Mouse (Mus musculus): ENCODE results near the gene Adipor2. TPM values are rescaled to one million over a fixed set of nuclear protein-coding genes. Genes with fewer than 3 reads are reported as not detected.
"Not testable (repeated sequence)": the region's sequence is repeated elsewhere in the genome, so short reads cannot be mapped to it uniquely, and the experiment has no call there.

Adipor2 gene
- polyA plus RNA-seq, 2 experiments from 2014 or later = 10.1 to 11.5 TPM

DNA sequence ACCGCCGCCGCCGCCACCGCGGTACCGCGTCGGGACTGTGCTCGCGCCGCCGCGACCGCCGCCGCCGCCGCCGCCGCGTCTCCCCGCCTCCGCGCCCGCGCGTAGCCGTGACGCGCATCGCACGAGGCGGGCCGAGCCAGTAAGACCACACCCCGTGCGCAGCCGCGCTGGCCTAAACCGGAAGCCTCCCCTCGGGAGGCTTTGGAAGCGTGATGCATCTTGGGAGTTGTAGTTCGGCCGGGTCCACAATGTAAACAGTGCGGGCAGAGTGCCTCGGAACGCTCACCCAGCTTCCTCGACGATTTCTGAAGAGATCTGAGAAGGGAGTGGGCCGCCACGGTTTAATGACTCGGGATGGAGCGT, 28.9 kb downstream of the Adipor2 start:
- peak; percentile 94 for ATAC-seq

DNA sequence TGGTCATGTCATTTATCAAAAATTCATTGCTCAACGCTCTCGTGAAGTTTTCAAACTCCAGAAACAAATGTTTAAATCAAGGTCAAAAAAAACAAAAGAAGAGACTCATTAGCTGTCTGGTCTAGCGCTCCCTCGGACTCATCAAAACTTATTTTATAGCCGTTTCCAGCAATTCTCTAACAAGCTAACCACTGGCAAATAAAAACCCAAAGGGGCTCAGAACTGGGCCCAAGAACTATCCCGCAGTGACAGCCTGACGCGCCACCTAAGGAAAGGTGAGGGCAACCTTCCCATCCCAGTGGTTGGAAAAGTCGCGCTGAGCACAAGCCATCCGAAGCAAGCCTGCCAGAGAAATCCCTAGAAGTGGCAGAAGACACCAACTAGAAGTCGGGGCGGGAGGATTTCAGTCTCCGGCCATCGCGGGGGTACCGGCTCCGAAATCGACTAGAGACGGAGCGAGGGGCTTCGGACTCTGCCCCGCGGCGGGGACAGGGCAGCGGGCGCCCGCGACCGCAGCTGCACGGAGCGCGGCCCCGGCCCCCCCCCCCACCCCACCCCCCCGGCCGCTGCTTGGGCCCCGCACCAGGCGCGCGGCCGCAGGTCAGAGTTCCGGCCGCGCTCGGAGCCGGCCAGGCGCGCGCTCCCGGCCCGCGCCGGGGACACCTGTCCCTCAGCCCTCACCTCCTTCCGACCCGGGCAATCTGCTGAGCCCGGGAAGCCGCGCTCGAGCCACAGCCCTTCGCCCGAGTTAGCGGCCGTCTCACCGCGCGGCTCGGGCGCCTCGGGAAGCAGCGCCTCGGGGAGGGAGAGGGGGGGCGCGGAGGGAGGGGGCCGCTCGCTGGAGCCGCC, 29.5 kb downstream of the Adipor2 start:
- ATAC-seq = peak; percentile 3

DNA sequence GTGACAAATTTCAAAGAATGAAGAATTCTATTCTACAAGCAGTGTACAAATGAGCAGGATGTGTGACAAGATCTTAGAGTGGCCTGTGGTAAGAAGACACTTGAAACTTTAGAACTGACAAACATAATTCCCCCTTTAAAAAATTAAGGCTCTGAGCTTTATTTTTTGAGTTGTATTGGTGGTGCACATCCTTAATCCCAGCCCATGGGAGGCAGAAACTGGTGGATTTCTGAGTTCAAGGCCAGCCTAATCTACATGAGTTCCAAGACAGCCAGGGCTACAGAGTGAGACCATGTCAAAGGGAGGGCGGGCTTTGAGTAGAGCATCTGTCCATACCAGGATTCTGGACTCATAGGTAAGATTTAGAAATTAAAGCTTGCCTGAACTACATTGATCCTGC, 30.7 kb downstream of the Adipor2 start:
- peak; percentile 13 for ATAC-seq

DNA sequence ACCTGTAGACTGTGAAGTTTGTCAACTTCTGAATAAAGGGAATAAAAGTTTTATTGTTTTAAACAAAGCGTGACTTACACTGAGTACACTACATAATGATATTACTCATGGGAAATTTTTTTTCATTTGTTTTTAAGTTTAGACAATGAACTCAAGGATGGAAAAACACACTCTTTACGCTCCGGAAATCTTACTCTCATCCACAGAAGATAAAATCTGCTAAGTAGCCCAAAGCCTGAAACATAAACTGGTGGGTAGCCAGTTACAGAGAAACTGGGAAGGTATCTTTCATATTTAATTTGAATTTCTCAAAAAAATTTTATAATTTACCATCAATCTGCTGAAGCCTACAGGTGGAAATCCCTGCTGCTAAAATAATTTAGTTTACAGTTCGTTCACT, 31.1 kb downstream of the Adipor2 start:
- no peak for ATAC-seq

DNA sequence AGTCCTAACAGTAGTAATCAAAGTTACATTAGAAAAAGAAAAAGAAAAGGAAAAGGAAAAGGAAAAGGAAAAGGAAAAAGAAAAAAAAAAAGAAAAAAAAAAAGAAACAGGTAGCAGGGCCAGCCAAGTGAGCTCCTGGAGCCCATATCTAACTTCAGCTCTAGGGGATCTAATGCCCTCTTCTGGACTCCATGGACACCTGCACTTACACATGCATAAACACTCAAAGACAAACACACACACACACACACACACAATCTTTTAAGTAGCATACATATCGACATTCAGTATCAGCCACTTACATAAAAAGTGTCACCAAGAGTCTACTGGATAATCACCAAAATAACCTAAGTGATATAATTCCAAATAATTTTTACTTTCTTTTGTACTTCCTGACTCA, 31.8 kb downstream of the Adipor2 start:
- ATAC-seq = no peak

DNA sequence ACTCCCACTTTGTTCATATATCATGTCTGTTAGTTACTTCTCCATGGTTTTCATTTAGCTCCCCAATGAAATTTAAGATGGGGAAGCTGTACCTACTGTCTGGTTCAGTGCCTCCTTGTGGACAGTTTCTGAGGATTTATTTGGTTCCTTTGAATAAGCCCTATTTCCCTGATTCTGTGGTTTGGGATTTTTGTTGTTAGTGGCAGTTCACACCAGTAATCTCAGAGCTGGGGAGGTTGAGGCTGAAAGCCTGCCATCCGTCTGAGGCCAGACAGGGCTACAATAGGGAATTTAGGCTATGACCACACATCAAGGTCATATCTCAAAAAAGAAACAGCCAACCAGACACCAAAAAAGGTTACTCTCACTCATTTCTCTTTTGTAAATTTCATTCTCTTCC, 38.9 kb downstream of the Adipor2 start:
- ATAC-seq = no peak

DNA sequence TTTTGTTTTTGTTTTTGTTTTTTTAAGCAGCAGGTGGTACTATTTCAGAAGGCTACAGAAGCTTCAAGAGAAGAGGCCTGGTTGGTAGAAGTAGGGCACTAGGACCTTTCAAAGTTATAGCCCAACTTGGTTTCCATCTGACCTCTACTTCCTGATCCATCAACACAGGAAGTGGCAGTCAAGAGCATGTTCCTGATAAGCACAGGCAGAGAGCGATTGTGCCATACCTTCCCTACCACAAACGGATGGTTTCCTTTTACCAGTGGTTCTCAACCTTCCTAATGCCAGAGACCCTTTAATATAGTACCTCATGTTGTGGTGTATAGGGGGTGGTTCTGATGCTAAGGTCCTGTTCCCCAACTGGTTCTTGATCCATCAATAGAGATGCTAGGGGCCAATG, 39.9 kb downstream of the Adipor2 start:
- peak; percentile 93 for ATAC-seq

DNA sequence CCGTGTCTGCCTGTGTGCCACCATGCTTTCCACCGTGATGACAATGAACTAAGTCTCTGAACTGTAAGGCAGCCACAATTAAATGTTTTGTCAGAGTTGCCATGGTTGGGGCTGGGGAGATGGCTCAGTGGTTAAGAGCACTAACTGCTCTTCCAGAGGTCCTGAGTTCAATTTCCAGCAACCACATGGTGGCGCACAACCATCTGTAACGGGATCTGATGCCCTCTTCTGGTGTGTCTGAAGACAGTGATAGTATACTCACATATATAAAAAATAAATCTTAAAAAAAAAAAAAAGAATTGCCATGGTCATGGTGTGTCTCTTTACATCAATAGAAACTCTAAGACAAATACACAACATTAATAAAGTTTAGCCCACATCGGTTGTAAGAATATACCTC, 42.5 kb downstream of the Adipor2 start:
- no peak for ATAC-seq

DNA sequence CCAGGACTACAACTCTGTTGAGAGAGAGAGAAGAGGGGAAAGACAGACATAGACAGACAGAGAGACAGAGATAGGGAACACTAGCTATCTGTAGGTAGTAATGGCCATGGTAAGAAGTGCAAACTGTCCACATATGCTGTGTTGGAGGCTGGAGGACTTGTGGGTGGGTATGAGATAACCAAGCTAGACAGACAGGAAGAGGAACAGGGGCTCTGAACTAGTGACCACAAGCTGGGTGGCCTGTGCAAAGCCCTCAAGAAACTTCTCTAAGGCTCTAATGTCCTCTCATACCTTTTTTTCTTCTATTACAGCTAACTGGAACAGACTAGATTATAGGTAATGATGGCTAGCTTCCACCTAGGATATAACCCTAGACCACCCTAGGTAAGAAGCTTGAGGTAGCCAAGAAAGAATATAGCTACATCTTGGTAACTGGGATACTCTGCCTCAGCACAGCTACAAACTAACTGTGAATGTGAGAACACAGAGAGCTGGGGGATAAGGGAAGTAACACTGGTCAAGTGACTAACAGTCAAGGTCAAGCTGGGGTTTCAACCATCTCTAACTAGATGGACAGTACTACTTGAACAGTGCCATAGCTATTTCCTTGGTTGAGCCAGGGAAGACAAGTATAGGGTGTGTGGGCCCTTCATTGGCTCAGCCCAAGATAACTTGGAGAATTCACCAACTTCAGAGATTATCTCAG, 44.4 kb downstream of the Adipor2 start:
- no peak for ATAC-seq

DNA sequence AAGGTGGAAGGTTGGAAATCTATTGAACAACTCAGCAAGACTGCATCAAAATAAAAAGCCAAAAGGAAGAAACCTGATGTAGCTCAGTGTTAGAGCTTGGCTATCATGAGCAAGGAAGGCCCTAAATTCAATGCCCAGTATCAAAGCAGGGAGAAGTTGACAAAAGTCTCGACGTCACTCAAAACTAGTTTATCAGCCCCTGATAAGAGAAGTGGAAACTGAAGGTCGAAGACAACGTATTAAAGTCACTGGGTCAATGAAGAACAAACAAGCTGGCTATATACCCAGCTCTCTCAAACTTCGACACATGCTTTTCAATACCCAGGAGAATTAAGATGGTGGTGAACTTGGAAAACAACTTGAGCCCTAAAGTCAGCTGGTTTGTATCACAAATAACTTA, 45.3 kb downstream of the Adipor2 start:
- ATAC-seq = no peak

DNA sequence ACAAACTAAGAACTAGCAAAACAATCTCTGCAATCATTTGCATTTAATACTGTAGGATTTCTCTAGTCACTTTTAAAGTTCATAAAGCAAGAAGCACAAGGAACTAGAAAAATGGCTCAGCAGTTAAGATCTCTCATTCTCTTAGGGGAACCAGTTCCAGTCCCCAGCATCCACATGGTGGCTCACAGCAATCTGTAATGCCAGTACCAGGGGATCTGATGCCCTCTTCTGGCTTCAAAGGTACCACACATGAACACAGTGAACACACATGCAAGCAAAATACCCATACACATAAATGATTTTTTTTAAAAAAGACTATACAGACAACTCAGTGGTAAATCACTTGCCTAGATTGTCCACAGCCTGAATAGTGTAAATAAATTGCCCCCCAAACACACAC, 45.9 kb downstream of the Adipor2 start:
- ATAC-seq = no peak

DNA sequence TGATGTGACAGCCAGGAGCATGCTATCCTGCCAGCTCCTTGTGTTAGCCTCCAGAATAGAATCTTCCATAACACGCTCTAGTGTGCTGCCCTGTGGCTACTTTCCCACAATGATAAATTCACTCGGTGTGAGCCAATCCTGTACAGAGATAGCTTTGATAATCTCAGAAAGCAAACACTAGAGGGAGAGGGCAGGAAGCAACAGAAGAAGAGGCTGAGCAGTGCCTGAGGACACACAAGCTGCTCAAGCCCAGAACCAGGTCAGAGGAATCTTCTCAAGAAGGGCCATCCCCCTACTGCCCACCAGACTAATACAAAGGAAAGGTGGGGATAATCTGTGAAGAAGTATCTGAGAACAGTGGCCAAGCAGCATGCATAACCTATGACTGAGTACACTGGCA, 50.1 kb downstream of the Adipor2 start:
- no peak for ATAC-seq

DNA sequence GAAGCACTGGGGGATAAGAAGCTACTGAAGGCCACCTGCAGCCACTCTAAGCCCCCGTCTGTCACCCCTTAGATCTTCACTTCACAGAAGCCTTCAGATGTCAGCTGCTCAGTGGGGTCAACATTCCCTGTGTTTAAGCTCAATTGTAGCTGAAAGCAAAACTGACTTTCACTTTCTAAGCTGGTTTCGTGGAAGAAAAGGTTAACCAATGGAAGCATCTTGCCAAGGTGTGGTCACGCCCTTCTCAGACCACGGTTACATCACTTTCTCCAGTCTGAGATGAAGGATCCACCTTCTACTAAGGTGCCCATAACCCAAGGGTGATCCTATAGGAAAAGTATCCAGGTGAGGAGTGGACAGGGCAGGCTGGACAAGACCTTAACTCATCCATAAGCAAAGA, 50.7 kb downstream of the Adipor2 start:
- ATAC-seq = peak; percentile 49

DNA sequence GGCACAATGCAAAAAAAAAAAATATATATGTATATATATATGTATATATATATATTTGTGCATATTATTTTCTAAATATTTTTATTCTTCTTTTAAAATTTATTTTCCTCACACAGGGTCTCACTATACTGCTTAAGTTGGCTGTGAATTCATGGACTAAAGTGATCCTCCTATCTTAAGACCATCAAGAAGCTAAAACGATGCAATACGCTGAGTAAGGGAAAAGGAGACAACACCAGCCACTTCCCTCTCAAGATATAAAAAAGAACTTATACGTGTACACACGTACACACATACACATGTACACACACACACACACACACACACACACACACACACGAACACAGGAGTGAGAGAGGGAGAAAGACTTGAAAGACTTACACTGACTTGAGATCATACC, 53.9 kb downstream of the Adipor2 start:
- no peak for ATAC-seq

DNA sequence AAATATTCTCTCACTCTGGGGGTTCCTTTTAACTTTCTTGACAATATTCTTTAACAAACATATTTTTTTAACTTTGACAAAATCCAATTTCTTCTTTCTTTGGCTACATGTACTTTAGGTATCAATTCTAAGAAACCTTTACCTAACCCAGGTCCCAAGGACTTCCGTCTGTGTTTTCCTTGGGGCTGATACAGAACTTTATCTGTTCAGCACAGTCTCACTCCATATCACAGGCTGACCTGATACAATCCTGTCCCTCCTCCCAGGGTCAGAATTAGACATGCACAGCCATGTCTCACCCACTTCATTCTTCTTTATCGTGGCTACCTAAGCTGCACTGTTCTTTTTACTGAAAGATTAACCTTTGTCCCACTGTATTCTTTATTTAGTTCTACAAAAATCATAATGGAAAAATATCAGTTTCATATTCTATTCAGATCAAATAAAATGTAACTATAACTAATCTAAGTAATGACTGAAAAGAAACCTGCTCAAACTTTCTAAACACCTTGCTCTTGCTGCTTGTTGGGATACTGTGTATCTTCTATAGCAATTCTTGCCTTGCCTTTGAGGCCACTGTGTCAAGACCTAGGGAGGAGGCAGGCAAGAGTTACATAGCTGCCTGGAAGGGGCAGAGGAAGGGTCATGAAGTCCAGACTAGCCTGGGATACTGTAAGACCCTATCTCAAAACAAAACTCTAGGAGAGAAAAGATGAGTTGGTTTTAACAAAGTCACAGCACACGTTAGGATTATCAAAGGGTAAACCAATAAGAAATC, 56.4 kb downstream of the Adipor2 start:
- ATAC-seq = no peak

DNA sequence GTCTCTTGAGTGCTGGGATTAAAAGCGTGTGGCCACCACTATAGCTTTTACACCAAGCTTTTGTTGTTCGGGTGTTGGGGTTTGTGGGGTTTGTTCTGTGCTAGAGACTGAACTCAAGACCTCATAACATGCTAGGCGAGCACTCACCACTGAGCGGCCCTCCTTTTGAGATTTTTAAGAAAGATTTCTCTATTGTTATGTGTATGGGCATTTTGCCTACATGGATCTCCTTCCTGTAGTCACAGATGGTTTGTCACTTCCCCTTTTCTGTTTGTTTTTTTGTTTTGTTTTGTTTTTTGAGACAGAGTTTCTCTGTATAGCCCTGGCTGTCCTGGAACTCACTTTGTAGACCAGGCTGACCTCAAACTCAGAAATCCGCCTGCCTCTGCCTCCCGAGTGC, 57.3 kb downstream of the Adipor2 start:
- ATAC-seq = not testable (repeated sequence)

DNA sequence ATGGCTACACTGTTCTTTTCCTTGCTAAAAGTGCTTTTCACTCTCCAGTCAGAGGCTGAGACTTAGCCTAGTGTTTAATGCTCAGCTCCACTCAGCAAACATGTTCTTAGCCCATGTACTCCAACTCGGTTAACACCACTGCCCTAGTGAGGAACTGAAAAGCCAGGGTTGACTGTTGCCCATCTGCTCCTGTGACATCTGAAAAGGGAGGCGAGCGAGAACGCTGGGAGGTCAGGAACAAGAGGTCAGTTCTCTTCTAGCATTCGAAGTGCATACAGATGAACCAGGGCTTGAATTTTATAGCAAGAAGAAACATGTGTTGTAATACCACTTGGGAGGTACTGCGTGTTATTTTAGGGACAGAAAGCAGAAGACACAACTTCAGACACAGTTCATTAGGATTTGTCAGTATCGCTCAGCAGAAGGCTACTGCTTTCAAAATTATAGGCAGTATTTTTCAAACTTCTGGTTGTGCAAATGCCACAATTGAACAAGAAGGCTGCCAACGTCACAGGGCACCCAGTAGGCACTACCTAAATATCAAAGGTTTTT, 59.4 kb downstream of the Adipor2 start:
- ATAC-seq = no peak

DNA sequence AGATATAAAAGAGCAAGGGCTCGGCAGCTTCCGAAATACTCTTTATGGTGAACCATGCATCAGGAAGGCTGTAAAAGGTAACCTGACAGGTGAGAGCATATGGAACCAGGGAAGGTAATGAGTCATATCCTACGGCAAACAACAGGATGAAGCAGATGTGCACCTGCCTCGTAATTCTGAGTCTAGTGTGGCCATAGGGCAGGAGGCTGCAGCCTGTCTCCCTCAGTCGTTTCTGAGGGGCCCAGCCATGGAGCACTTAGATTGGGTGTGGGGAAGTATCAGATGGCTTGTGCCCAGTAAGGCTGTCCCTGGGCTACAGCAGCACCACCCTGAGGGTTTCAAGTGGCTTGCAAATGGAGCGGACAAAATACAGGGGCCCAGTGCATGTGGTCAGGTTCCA, 65.0 kb downstream of the Adipor2 start:
- ATAC-seq = no peak

DNA sequence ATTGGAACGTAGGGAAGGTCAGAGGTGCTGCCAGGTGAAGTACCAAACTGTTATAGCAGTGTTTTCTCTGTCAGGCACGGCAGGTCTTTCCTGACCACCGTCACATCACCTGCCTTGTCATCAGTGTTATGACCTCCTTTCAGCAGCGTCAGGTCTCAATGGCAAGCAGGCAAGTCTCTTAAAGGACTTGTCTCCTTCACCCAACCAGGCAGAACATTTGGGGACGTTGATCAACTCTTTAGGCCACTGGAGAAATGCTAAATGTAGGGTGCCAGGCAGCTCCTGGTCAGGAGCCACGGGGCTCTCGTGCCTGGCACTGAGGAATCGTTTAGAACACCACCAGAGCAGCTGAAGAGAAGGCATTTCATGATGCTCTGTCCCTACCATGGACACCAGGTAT, 65.8 kb downstream of the Adipor2 start:
- no peak for ATAC-seq

DNA sequence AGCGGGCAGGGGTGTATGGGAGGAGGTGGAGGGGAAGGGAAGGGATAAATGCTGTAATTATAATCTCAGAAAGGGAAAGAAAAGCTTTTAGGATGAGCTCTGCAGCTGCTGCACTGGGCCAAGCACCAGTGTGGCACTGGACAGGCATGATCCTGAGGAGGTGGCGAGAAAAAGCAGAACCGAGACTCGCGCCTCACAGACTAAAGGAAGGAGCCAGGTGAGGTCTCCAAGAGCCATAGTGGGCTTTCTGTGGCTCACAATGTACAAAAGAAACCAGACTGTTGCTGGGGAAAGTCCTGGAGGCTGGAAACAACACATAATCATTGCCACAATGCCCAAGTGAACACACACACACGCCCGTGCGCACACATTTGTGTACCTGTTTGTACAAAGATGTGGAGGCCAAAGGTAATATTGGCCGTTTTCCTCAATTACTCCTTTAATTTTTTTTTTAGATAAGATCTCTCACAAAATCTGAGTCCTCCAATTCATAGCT, 66.8 kb downstream of the Adipor2 start:
- ATAC-seq = no peak

DNA sequence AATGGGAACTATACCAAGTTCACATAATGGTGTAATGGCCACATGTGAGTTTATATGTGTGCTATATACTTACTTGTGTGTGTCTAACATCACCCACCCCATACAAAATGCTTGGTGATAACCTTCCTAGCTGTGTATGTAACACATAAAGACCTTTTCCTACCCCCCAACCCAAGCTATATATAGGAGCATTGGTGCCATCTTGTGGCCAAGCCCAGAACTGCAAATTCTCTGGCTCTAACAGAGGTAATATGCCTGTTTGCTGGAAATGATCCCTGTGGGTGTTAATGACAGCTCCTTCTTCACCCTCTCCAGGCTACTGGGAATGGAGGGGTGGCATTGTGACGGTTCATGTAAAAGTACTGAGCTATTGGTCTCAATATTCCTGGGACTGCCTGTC, 69.3 kb downstream of the Adipor2 start:
- ATAC-seq = peak; percentile 48

DNA sequence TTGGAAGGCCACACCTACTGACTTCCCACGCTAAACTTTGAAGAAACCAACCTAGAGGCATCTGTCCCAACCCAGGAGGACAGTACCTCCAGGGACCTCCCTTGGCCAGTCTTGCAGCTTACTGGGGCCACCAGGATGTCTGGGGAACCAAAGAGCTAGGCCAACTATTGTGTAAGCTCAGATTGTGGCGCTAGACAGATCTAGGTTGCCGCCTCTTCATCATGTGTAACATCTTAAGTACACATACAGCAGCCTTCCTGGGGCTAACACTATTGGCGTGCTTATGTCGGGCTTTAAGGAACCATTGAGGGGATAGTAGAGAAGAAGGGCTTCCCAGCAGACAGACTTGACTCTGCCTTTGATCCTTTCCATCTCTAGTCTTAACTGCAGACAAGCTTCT, 69.7 kb downstream of the Adipor2 start:
- no peak for ATAC-seq

DNA sequence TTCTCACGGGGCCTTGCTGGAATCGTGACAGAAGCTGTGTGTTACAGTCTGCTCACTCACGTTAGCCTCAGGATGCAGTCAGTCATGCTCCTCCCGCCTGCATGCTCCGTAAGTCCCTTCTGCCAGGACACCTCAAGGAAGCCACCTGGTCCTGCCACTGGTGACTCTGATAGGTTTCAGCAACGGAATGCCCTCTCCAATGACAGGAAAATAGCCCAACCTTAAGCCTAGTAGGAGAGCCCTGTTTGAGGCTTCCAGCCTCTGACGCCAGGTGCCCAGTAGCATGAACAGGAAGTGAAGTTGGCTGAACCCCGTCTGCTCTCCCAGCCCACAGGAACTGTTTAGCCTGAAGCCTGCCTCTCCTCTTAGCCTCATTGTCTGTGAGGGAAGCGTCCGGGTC, 71.2 kb downstream of the Adipor2 start:
- no peak for ATAC-seq

All from activated CD4-positive, CD25-positive, alpha-beta regulatory T cell, adult 4 months (primary cell).